In genomic region chr7:130577388-130578003, GRCm38 (mm10) we compare ENCODE assay signal across 8 mouse cellular contexts. TPM values are rescaled to one million over a fixed set of nuclear protein-coding genes. Genes with fewer than 3 reads are reported as not detected.
DNase-seq lines count a peak whose midpoint lies in the region; ATAC-seq lines count a peak whose summit lies in the region.

Gene Tacc2 (plus strand): TSS chr7:130577438.

- ATAC-seq in embryonic facial prominence, embryonic 12.5 days (ENCODE audit: insufficient number of reproducible peaks, insufficient read depth, low FRiP score, low TSS enrichment), result no peak
- ATAC-seq in heart, embryonic 16.5 days (replicated peaks; ENCODE audit: extremely low read depth, insufficient read depth, low FRiP score), result no peak
- no peak for ATAC-seq in neural tube, embryonic 13.5 days (ENCODE audit: low read depth)
- ATAC-seq in erythroblast, adult 5-6 weeks (replicated peaks; ENCODE audit: low FRiP score, poor library complexity, severe bottlenecking), result no peak

- intact Hi-C loops in left cerebral cortex, postnatal 25 days (cut with DNase I), result no loop called here

- H3K9ac ChIP-seq in embryonic facial prominence, embryonic 12.5 days, result peak within 1 kb of the TSS; percentile 4; the same call in 1 of the 2 replicates
- H3K9ac ChIP-seq in heart, embryonic 16.5 days (ENCODE audit: low read length), result peak within 1 kb of the TSS; percentile 62
- 0 out of 2 replicates have a peak within 1 kb of the TSS, but pooled peaks have one; percentile 1 for H3K9ac ChIP-seq in neural tube, embryonic 13.5 days

- no peak within 1 kb of the TSS for H3K4me3 ChIP-seq in embryonic facial prominence, embryonic 12.5 days
- peak within 1 kb of the TSS; percentile 39 for H3K4me3 ChIP-seq in heart, embryonic 16.5 days (ENCODE audit: low read length)
- no peak within 1 kb of the TSS for H3K4me3 ChIP-seq in neural tube, embryonic 13.5 days

- WGBS in embryonic facial prominence, embryonic 12.5 days, result 47% methylated on average over 15 of the region's 15 CpGs
- 27% methylated on average over 15 of the region's 15 CpGs for WGBS in heart, embryonic 16.5 days
- WGBS in neural tube, embryonic 13.5 days, result 55% methylated on average over 15 of the region's 15 CpGs

- no peak for DNase-seq in left cerebral cortex, adult 18-20 months (ENCODE audit: low spot score in 2 of 2)
- DNase-seq in left cerebral cortex, adult 11 months (ENCODE audit: low spot score), result no peak
- DNase-seq in left cerebral cortex, postnatal 25 days (ENCODE audit: low spot score in 2 of 2), result no peak
- DNase-seq in cerebellum, postnatal 25 days, result no peak

- peaks cover 15% of the 10 kb centered on the region for H3K4me1 ChIP-seq in embryonic facial prominence, embryonic 12.5 days
- peaks cover 17% of the 10 kb centered on the region for H3K4me1 ChIP-seq in heart, embryonic 16.5 days (ENCODE audit: control insufficient read depth, insufficient read depth, low read length)
- peaks cover 13% of the 10 kb centered on the region for H3K4me1 ChIP-seq in neural tube, embryonic 13.5 days (replicated peaks)

- no peaks in the 10 kb centered on the region for H3K27me3 ChIP-seq in embryonic facial prominence, embryonic 12.5 days
- H3K27me3 ChIP-seq in heart, embryonic 16.5 days (ENCODE audit: control insufficient read depth, insufficient read depth, low read length), result no peaks in the 10 kb centered on the region
- no peaks in the 10 kb centered on the region for H3K27me3 ChIP-seq in neural tube, embryonic 13.5 days

- peak within 1 kb of the TSS; percentile 68 for H3K27ac ChIP-seq in embryonic facial prominence, embryonic 12.5 days
- H3K27ac ChIP-seq in heart, embryonic 16.5 days (ENCODE audit: low read length), result no peak within 1 kb of the TSS
- no peak within 1 kb of the TSS for H3K27ac ChIP-seq in neural tube, embryonic 13.5 days (replicated peaks)

- no peaks in the 10 kb centered on the region for H3K36me3 ChIP-seq in embryonic facial prominence, embryonic 12.5 days
- H3K36me3 ChIP-seq in heart, embryonic 16.5 days (ENCODE audit: control insufficient read depth, insufficient read depth), result no peaks in the 10 kb centered on the region
- no peaks in the 10 kb centered on the region for H3K36me3 ChIP-seq in neural tube, embryonic 13.5 days

- H3K9me3 ChIP-seq in embryonic facial prominence, embryonic 12.5 days, result no peaks in the 10 kb centered on the region
- H3K9me3 ChIP-seq in heart, embryonic 16.5 days (replicated peaks; ENCODE audit: control insufficient read depth, low read length), result no peaks in the 10 kb centered on the region
- H3K9me3 ChIP-seq in neural tube, embryonic 13.5 days, result no peaks in the 10 kb centered on the region

- peak within 1 kb of the TSS; percentile 35 for H3K4me2 ChIP-seq in embryonic facial prominence, embryonic 12.5 days (replicated peaks)
- peak within 1 kb of the TSS; percentile 64 for H3K4me2 ChIP-seq in heart, embryonic 16.5 days (ENCODE audit: low read depth, low read length)
- peak within 1 kb of the TSS; percentile 36 for H3K4me2 ChIP-seq in neural tube, embryonic 13.5 days

RNA-seq across cellular contexts. Expression of gene Tacc2, which starts in this region (rescaled TPM):
- 10 to 100 TPM; 61.9 to 68.9 TPM for total RNA-seq in left cerebral cortex, adult 18-20 months (2021)
- 53.2 and 53.3 TPM in 2 replicates for polyA plus RNA-seq in embryonic facial prominence, embryonic 12.5 days (2016; fragmentation: Nextera tagmentation; extraction: Ambion mirVana)
- 45.0 and 47.0 TPM in 2 replicates for polyA plus RNA-seq in heart, embryonic 16.5 days (2015; fragmentation: Nextera tagmentation; extraction: Ambion mirVana)
- 10 to 100 TPM; 62.2 to 62.7 TPM for total RNA-seq in left cerebral cortex, postnatal 25 days (2021)
- polyA plus RNA-seq in neural tube, embryonic 13.5 days (2015; fragmentation: Nextera tagmentation; extraction: Ambion mirVana), result 76.7 and 77.9 TPM in 2 replicates
- 0.19 and 4.8 TPM in 2 replicates for total RNA-seq in erythroblast, adult 5-6 weeks (2015; ENCODE audit: low replicate concordance)
- total RNA-seq in erythroblast, adult 5-6 weeks (2017; ENCODE audit: low replicate concordance), result 2.5 and 4.0 TPM in 2 replicates

Comparison
In these comparisons a context has a peak if more than half of its experiments do, and no peak if none do; other contexts are left out.
1. RNA of gene Tacc2 (total RNA-seq): 61.9 to 68.9 TPM in left cerebral cortex, adult 18-20 months and 62.2 to 62.7 TPM in left cerebral cortex, postnatal 25 days; 0.19 to 4.8 TPM in erythroblast, adult 5-6 weeks; every median in the first group is over 10 times any median in the second.
2. H3K9ac ChIP-seq: peak in every context shown above with its lines; median percentile 62 in heart, embryonic 16.5 days; 4 in embryonic facial prominence, embryonic 12.5 days; 1 in neural tube, embryonic 13.5 days.
3. Peak in every context shown above with its lines, with median percentiles within 50 percentile points of each other: H3K4me2 ChIP-seq.